Mouse (Mus musculus): ENCODE results near the gene 3110001I22Rik. TPM values are rescaled to one million over a fixed set of nuclear protein-coding genes. Genes with fewer than 3 reads are reported as not detected.

Gene 3110001I22Rik
- polyA plus RNA-seq, 1 experiment from 2014 or later: 9.9 TPM

Other genes starting within 250 kb of the 3110001I22Rik start
- 43.3 and 44.1 TPM in 2 replicates for gene Parn, start 3.8 kb upstream of the 3110001I22Rik start, polyA plus RNA-seq (2014; fragmentation: Nextera tagmentation; extraction: Ambion mirVana)
- gene Bfar, start 71 bp upstream of the 3110001I22Rik start, polyA plus RNA-seq (2014; fragmentation: Nextera tagmentation; extraction: Ambion mirVana): 41.2 and 48.4 TPM in 2 replicates
- not detected in 2 replicates for gene Pla2g10, start 59.1 kb downstream of the 3110001I22Rik start, polyA plus RNA-seq (2014; fragmentation: Nextera tagmentation; extraction: Ambion mirVana)
- gene Rrn3, start 108.8 kb downstream of the 3110001I22Rik start, polyA plus RNA-seq (2014; fragmentation: Nextera tagmentation; extraction: Ambion mirVana): 102 and 107 TPM in 2 replicates
- gene Ntan1, start 146.9 kb downstream of the 3110001I22Rik start, polyA plus RNA-seq (2014; fragmentation: Nextera tagmentation; extraction: Ambion mirVana): 151 and 159 TPM in 2 replicates
- 73.9 and 74.1 TPM in 2 replicates for gene Pdxdc1, start 231.2 kb downstream of the 3110001I22Rik start, polyA plus RNA-seq (2014; fragmentation: Nextera tagmentation; extraction: Ambion mirVana)
- gene Mpv17l, start 231.2 kb downstream of the 3110001I22Rik start, polyA plus RNA-seq (2014; fragmentation: Nextera tagmentation; extraction: Ambion mirVana): 2.7 and 3.2 TPM in 2 replicates